Mouse (Mus musculus): ENCODE results near the gene Pax7. TPM values are rescaled to one million over a fixed set of nuclear protein-coding genes. Genes with fewer than 3 reads are reported as not detected.

Pax7 gene
- total and polyA plus RNA-seq, 2 experiments = not detected

- no peak for DNase-seq (ENCODE audit: extremely low read depth, low read depth, low spot score)
- no peak overlapping the region for H3K4me3 ChIP-seq (ENCODE audit: insufficient read depth, low read depth, low read length)
- H3K4me1 ChIP-seq (ENCODE audit: control insufficient read depth, insufficient read depth, low read length) = no peaks in the 10 kb centered on the region
- 63% methylated on average over 9 of the region's 9 CpGs for WGBS
- TF ChIP-seq CTCF (IDR thresholded peaks at IDR 0.05; ENCODE audit: low read depth, low read length) = no peak
- no peak for TF ChIP-seq POLR2A (IDR thresholded peaks at IDR 0.05; ENCODE audit: extremely low read depth, insufficient read depth, low read length)
- no peaks in the 10 kb centered on the region; the same call in 1 of the 2 replicates for H3K27me3 ChIP-seq (ENCODE audit: control insufficient read depth, insufficient read depth, low read length)
- no peak overlapping the region for H3K27ac ChIP-seq (replicated peaks; ENCODE audit: insufficient read depth, low read depth, low read length)
- H3K9ac ChIP-seq (ENCODE audit: low read depth, low read length) = no peak overlapping the region
- no peaks in the 10 kb centered on the region for H3K79me2 ChIP-seq (ENCODE audit: control insufficient read depth, insufficient read depth, low read length)
- H3K36me3 ChIP-seq (ENCODE audit: control insufficient read depth, insufficient read depth, low read length) = no peaks in the 10 kb centered on the region
Observed at GRCm38 (mm10) chr4:139782926-139783467, 50.3 kb downstream of the Pax7 start.

GRCm38 (mm10) chr4:139771125-139771631 lies 62.1 kb downstream of the Pax7 start:
- TF ChIP-seq CTCF (IDR thresholded peaks at IDR 0.05; ENCODE audit: low read depth, low read length) = no peak
- no peak for TF ChIP-seq POLR2A (IDR thresholded peaks at IDR 0.05; ENCODE audit: extremely low read depth, insufficient read depth, low read length)
- Histone ChIP-seq H3K4me1 (ENCODE audit: control insufficient read depth, insufficient read depth, low read length) (no peaks in the 10 kb centered on the region), H3K9ac (ENCODE audit: low read depth, low read length) (no peak overlapping the region), H3K4me3 (ENCODE audit: insufficient read depth, low read depth, low read length) (no peak overlapping the region), H3K27ac (replicated peaks; ENCODE audit: insufficient read depth, low read depth, low read length) (no peak overlapping the region), H3K27me3 (ENCODE audit: control insufficient read depth, insufficient read depth, low read length) (no peaks in the 10 kb centered on the region), H3K36me3 (ENCODE audit: control insufficient read depth, insufficient read depth, low read length) (no peaks in the 10 kb centered on the region), H3K79me2 (ENCODE audit: control insufficient read depth, insufficient read depth, low read length) (no peaks in the 10 kb centered on the region)
- no peak for DNase-seq (ENCODE audit: extremely low read depth, low read depth, low spot score)
- 32% methylated on average over 9 of the region's 9 CpGs for WGBS

GRCm38 (mm10) chr4:139767823-139768222 lies 65.5 kb downstream of the Pax7 start:
- H3K79me2 ChIP-seq (ENCODE audit: control insufficient read depth, insufficient read depth, low read length) = no peaks in the 10 kb centered on the region
- TF ChIP-seq CTCF (IDR thresholded peaks at IDR 0.05; ENCODE audit: low read depth, low read length) (no peak), POLR2A (IDR thresholded peaks at IDR 0.05; ENCODE audit: extremely low read depth, insufficient read depth, low read length) (no peak)
- 51% methylated on average over 5 of the region's 5 CpGs for WGBS
- H3K36me3 ChIP-seq (ENCODE audit: control insufficient read depth, insufficient read depth, low read length) = no peaks in the 10 kb centered on the region
- no peaks in the 10 kb centered on the region for H3K27me3 ChIP-seq (ENCODE audit: control insufficient read depth, insufficient read depth, low read length)
- no peaks in the 10 kb centered on the region for H3K4me1 ChIP-seq (ENCODE audit: control insufficient read depth, insufficient read depth, low read length)
- no peak for DNase-seq (ENCODE audit: extremely low read depth, low read depth, low spot score)
- no peak overlapping the region for H3K4me3 ChIP-seq (ENCODE audit: insufficient read depth, low read depth, low read length)
- H3K27ac ChIP-seq (replicated peaks; ENCODE audit: insufficient read depth, low read depth, low read length) = no peak overlapping the region
- H3K9ac ChIP-seq (ENCODE audit: low read depth, low read length) = no peak overlapping the region

DNA sequence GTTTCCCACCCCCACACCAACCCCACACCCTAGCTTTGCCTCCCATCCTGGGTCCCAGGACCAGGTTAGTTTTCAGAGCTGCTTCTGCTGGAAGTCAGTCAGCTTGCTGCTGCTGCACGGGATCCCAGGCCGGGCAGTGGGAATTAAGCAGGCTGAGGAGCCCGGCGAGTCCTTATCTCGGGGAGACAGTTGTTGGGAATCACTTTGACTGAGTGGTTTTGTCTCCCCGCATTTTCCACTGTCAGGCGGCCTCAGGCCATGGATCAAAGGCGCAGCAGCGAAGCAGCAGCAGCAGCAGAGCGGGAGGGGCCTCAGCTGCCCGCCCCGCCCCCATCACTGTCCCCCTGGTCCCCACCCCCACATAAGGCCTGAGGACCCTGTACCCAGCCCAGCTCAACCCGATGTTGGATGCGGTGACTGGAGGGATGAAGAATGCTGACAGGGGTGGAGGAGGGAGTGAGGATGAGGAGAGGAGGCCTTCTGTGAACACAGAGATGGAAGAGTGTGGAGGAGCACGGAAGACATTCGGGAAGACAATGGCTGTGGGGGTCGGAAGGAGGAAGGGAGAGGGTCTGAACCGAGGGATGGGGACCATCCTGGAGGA lies 66.1 kb downstream of the Pax7 start:
- no peak for TF ChIP-seq CTCF (IDR thresholded peaks at IDR 0.05; ENCODE audit: low read depth, low read length)
- TF ChIP-seq POLR2A (IDR thresholded peaks at IDR 0.05; ENCODE audit: extremely low read depth, insufficient read depth, low read length) = no peak
- no peak for DNase-seq (ENCODE audit: extremely low read depth, low read depth, low spot score)
- Histone ChIP-seq H3K4me3 (ENCODE audit: insufficient read depth, low read depth, low read length) (no peak overlapping the region), H3K4me1 (ENCODE audit: control insufficient read depth, insufficient read depth, low read length) (no peaks in the 10 kb centered on the region), H3K36me3 (ENCODE audit: control insufficient read depth, insufficient read depth, low read length) (no peaks in the 10 kb centered on the region), H3K79me2 (ENCODE audit: control insufficient read depth, insufficient read depth, low read length) (no peaks in the 10 kb centered on the region), H3K27me3 (ENCODE audit: control insufficient read depth, insufficient read depth, low read length) (no peaks in the 10 kb centered on the region), H3K27ac (replicated peaks; ENCODE audit: insufficient read depth, low read depth, low read length) (no peak overlapping the region), H3K9ac (ENCODE audit: low read depth, low read length) (no peak overlapping the region)
- WGBS = 23% methylated on average over 18 of the region's 18 CpGs

DNA sequence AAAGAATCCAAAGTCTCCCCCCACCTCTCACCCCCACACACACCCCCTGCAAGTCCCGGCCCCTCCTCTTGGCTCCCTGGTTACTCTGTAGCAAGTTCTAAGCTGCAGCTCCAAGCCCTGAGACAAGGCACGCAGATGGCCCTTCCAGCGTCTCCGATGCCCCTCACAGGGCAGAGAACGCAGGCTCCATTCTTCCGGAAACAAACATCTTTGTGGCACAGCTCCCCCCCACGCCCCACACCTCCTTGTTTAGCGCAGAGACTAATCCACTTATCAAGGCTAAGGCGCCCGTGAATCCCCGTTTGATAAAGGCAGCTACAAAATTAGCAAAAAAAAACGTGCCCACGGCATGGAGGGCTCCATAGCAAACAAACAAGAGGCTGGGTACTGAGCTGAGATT lies 71.4 kb downstream of the Pax7 start:
- no peak for TF ChIP-seq POLR2A (IDR thresholded peaks at IDR 0.05; ENCODE audit: extremely low read depth, insufficient read depth, low read length)
- no peak for TF ChIP-seq CTCF (IDR thresholded peaks at IDR 0.05; ENCODE audit: low read depth, low read length)
- 16% methylated on average over 13 of the region's 13 CpGs for WGBS
- H3K36me3 ChIP-seq (ENCODE audit: control insufficient read depth, insufficient read depth, low read length) = no peaks in the 10 kb centered on the region

DNA sequence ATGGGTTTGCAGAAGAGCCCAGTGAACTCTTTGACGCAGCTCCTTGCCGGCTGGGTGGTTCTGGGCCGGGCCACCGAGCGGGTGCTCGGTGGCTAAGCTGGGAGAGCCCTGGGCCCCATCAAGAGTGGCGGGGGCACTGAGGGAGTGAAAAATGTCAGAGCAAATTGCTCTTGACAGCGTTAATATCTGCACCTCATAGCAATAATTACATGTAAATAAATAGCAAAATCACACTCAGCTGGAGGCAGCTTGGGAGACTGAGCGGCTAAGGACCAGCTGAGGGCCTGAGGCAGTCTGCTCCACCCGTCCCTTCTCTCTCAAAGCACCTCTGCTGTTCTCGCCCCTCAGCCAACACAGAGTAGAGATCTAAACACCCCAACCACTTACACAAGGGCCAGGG lies 72.6 kb downstream of the Pax7 start:
- H3K4me3 ChIP-seq (ENCODE audit: insufficient read depth, low read depth, low read length) = no peak overlapping the region
- WGBS = 84% methylated on average over 11 of the region's 11 CpGs
- H3K9ac ChIP-seq (ENCODE audit: low read depth, low read length) = no peak overlapping the region
- H3K27me3 ChIP-seq (ENCODE audit: control insufficient read depth, insufficient read depth, low read length) = peaks cover 6% of the 10 kb centered on the region
- no peaks in the 10 kb centered on the region for H3K36me3 ChIP-seq (ENCODE audit: control insufficient read depth, insufficient read depth, low read length)
- H3K79me2 ChIP-seq (ENCODE audit: control insufficient read depth, insufficient read depth, low read length) = no peaks in the 10 kb centered on the region
- DNase-seq (ENCODE audit: extremely low read depth, low read depth, low spot score) = no peak
- H3K27ac ChIP-seq (replicated peaks; ENCODE audit: insufficient read depth, low read depth, low read length) = no peak overlapping the region
- TF ChIP-seq CTCF (IDR thresholded peaks at IDR 0.05; ENCODE audit: low read depth, low read length) (no peak), POLR2A (IDR thresholded peaks at IDR 0.05; ENCODE audit: extremely low read depth, insufficient read depth, low read length) (no peak)
- no peaks in the 10 kb centered on the region for H3K4me1 ChIP-seq (ENCODE audit: control insufficient read depth, insufficient read depth, low read length)

More for the DNA sequence above, 71.4 kb downstream of the Pax7 start:
- Histone ChIP-seq H3K4me3 (ENCODE audit: insufficient read depth, low read depth, low read length) (no peak overlapping the region), H3K9ac (ENCODE audit: low read depth, low read length) (no peak overlapping the region), H3K27ac (replicated peaks; ENCODE audit: insufficient read depth, low read depth, low read length) (no peak overlapping the region), H3K79me2 (ENCODE audit: control insufficient read depth, insufficient read depth, low read length) (no peaks in the 10 kb centered on the region), H3K27me3 (ENCODE audit: control insufficient read depth, insufficient read depth, low read length) (peaks cover 6% of the 10 kb centered on the region), H3K4me1 (ENCODE audit: control insufficient read depth, insufficient read depth, low read length) (no peaks in the 10 kb centered on the region)
- DNase-seq (ENCODE audit: extremely low read depth, low read depth, low spot score) = no peak
